9 mouse cellular contexts compared by ENCODE assay signal in the genomic region with DNA sequence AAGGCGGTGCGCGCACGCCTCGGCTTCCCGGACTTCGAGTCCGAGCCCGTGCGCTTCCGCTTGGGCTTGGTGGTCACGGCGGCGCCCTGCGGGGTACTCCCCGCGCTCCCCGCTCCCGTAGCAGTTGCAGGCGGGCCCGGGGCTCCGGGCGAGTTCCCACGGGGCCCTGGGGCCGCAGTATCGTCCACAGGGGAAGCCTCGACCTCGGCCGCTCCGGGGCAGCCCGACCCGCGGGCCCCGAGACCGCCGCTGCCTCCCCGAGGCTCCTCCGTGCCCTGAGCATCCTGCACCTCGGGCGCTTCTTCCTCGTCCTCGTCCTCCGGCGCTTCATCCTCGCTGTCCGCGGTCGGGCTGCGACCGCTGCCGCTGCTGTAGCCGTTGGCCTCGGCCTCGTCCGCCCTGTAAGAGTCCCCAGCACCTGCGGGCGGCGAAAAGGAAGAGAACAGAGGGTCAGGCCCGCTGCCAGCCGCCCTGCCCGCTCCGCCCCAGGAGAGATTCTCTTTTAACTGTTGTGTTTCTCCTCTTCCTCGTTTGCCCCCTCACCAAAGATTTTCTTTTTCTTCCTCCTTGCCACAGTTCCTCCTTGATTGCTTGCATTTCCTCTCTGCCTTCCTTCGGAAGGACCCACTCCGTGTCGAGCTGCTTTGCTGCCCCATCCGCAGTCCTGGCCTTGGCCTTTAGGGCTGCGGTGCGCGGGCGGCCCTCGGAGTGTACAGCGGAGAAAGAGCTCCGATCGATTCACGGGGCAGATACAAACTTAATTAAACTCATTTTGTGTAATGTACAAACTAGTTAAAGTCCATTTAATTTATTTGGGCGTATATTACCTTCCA. TPM values are rescaled to one million over a fixed set of nuclear protein-coding genes. Genes with fewer than 3 reads are reported as not detected.
DNase-seq lines count a peak whose midpoint lies in the region; ATAC-seq and TF ChIP-seq lines count a peak whose summit lies in the region.
"Had no signal": no experiment of that assay in that cellular context is flagged by ENCODE, and none has a peak within 500 bp of the region (broad histone marks: within the 10 kb centered on the region; RNA-seq: fewer than 3 reads in every experiment).

No protein-coding gene starts in this region.

- no peak for ATAC-seq in heart, embryonic 14.5 days (ENCODE audit: insufficient number of reproducible peaks, insufficient read depth, low FRiP score, low read depth)
- ATAC-seq in liver, embryonic 15.5 days (ENCODE audit: insufficient read depth) = no peak

- H3K9ac ChIP-seq in ES-E14 (ENCODE audit: insufficient read depth, low read depth, low read length, poor library complexity, severe bottlenecking) = no peak overlapping the region
- H3K9ac ChIP-seq in heart, embryonic 14.5 days (ENCODE audit: low read length) = no peak overlapping the region
- no peak overlapping the region for H3K9ac ChIP-seq in liver, embryonic 15.5 days

- under 1% methylated on average over 75 of the region's 77 CpGs for WGBS in heart, embryonic 14.5 days
- 1% methylated on average over 77 of the region's 77 CpGs for WGBS in liver, embryonic 15.5 days (ENCODE audit: insufficient replicate concordance)
- 2% methylated on average over 77 of the region's 77 CpGs for WGBS in kidney, adult 2 months

- no peaks in the 10 kb centered on the region for H3K36me3 ChIP-seq in ES-E14 (ENCODE audit: control insufficient read depth, insufficient read depth, low read length, poor library complexity, severe bottlenecking)
- H3K36me3 ChIP-seq in heart, embryonic 14.5 days (ENCODE audit: control insufficient read depth, insufficient read depth, low read length) = no peaks in the 10 kb centered on the region
- H3K36me3 ChIP-seq in liver, embryonic 15.5 days (replicated peaks) = no peaks in the 10 kb centered on the region
- no peaks in the 10 kb centered on the region for H3K36me3 ChIP-seq in kidney, adult 2 months (ENCODE audit: control insufficient read depth, insufficient read depth, low read length)

- TF ChIP-seq POLR2A in kidney, adult 2 months (IDR thresholded peaks at IDR 0.05; ENCODE audit: low read depth, low read length) = no peak

- peaks cover 0 to 7% of the 10 kb centered on the region in 2 experiments; a peak in 1 of 4 replicates for H3K4me1 ChIP-seq in ES-E14 (ENCODE audit: control insufficient read depth in 2 of 2, insufficient read depth in 2 of 2, low read length in 2 of 2, poor library complexity in 1 of 2)
- H3K4me1 ChIP-seq in heart, embryonic 14.5 days (ENCODE audit: control insufficient read depth in 2 of 2, insufficient read depth in 2 of 2, low read length in 2 of 2) = peaks cover 9 to 39% of the 10 kb centered on the region in 2 experiments
- H3K4me1 ChIP-seq in liver, embryonic 15.5 days (replicated peaks) = peaks cover 18% of the 10 kb centered on the region
- H3K4me1 ChIP-seq in kidney, adult 2 months (ENCODE audit: control insufficient read depth, insufficient read depth, low read length) = no peaks in the 10 kb centered on the region

- no peak overlapping the region for H3K27ac ChIP-seq in ES-E14 (ENCODE audit: insufficient read depth, low read depth, low read length, poor library complexity, severe bottlenecking)
- H3K27ac ChIP-seq in heart, embryonic 14.5 days (replicated peaks in 1 of 2; ENCODE audit: control insufficient read depth in 1 of 2, insufficient read depth in 1 of 2, low read depth in 2 of 2, low read length in 2 of 2) = no peak overlapping the region
- no peak overlapping the region for H3K27ac ChIP-seq in liver, embryonic 15.5 days (replicated peaks)
- no peak overlapping the region for H3K27ac ChIP-seq in kidney, adult 2 months (ENCODE audit: insufficient read depth, low read depth, low read length)

- peak overlapping the region; percentile 61 for H3K4me2 ChIP-seq in heart, embryonic 14.5 days (ENCODE audit: low read length)
- peak overlapping the region; percentile 23; the same call in 1 of the 2 replicates for H3K4me2 ChIP-seq in liver, embryonic 15.5 days

- peak; percentile 20 for DNase-seq in adrenal gland, postnatal 14 days
- no peak for DNase-seq in adrenal gland, postnatal 25 days
- DNase-seq in ES-E14 (ENCODE audit: low read depth, low spot score) = no peak
- no peak for DNase-seq in right cerebral cortex, postnatal 25 days
- no peak for DNase-seq in urinary bladder, postnatal 36 days (ENCODE audit: low spot score in 2 of 2)
- no peak for DNase-seq in kidney, adult 2 months

- in situ Hi-C loops in ES-E14 (cut with MboI; ENCODE audit: low sequenced_read_pairs in 2 of 2, unreplicated experiment in 2 of 2) = loop anchor here in 1 of 2 experiments (10.0 to 25.0 kb wide), 2 partner anchors 293 to 1956 kb away; a partner anchor contains a TSS

- peak overlapping the region; percentile 31 to 43; a peak in 3 of 4 replicates for H3K4me3 ChIP-seq in ES-E14 (ENCODE audit: insufficient read depth in 1 of 2, low read depth in 1 of 2, low read length in 2 of 2, poor library complexity in 1 of 2, severe bottlenecking in 1 of 2)
- peak overlapping the region; percentile 15 to 41; a peak in 3 of 4 replicates for H3K4me3 ChIP-seq in heart, embryonic 14.5 days (ENCODE audit: control insufficient read depth in 1 of 2, insufficient read depth in 1 of 2, low read depth in 1 of 2, low read length in 2 of 2)
- no peak overlapping the region for H3K4me3 ChIP-seq in liver, embryonic 15.5 days (replicated peaks)
- H3K4me3 ChIP-seq in kidney, adult 2 months (ENCODE audit: insufficient read depth, low read depth, low read length) = no peak overlapping the region

- peaks cover 84% of the 10 kb centered on the region for H3K27me3 ChIP-seq in heart, embryonic 14.5 days (ENCODE audit: control insufficient read depth, insufficient read depth, low read length)
- peaks cover 99% of the 10 kb centered on the region for H3K27me3 ChIP-seq in liver, embryonic 15.5 days
- H3K27me3 ChIP-seq in kidney, adult 2 months (replicated peaks; ENCODE audit: control insufficient read depth, insufficient read depth, low read length) = peaks cover 5% of the 10 kb centered on the region

- no peak for TF ChIP-seq CTCF in kidney, adult 2 months (conservative IDR thresholded peaks at IDR 0.05; ENCODE audit: insufficient read depth, insufficient read length, low read depth, low read length)

- H3K9me3 ChIP-seq in ES-E14 (ENCODE audit: control insufficient read depth, insufficient read depth, low read depth, low read length) = no peaks in the 10 kb centered on the region
- H3K9me3 ChIP-seq in heart, embryonic 14.5 days (ENCODE audit: control insufficient read depth, low read length) = no peaks in the 10 kb centered on the region
- no peaks in the 10 kb centered on the region for H3K9me3 ChIP-seq in liver, embryonic 15.5 days (replicated peaks)

TF ChIP-seq in ES-E14, 5 proteins besides CTCF, POLR2A, EP300 and RAD21:
- TF ChIP-seq ZNF384 (IDR thresholded peaks at IDR 0.05; ENCODE audit: low read depth, low read length) (no peak), CHD2 (IDR thresholded peaks at IDR 0.05; ENCODE audit: low read depth, low read length) (no peak), MAFK (IDR thresholded peaks at IDR 0.05; ENCODE audit: insufficient read depth, low read depth, low read length) (no peak), ZC3H11A (IDR thresholded peaks at IDR 0.05; ENCODE audit: borderline replicate concordance, low read depth, low read length) (no peak), HCFC1 (IDR thresholded peaks at IDR 0.05; ENCODE audit: borderline replicate concordance, insufficient read depth, low read length) (no peak)

RNA-seq across cellular contexts. Expression of a gene that starts 2.4 kb away (rescaled TPM):
- total RNA-seq in adrenal gland, postnatal 14 days (2021) = not detected in 2 replicates
- not detected in 2 replicates for total RNA-seq in adrenal gland, postnatal 25 days (2021)
- total RNA-seq in ES-E14 (2012; rRNA removed) = 0.21 and 0.22 TPM in 2 replicates
- not detected in 2 replicates for polyA plus RNA-seq in heart, embryonic 14.5 days (2014; fragmentation: Nextera tagmentation; extraction: Ambion mirVana)
- not detected in 2 replicates for polyA plus RNA-seq in liver, embryonic 15.5 days (2015; fragmentation: Nextera tagmentation; extraction: Ambion mirVana)
- polyA plus RNA-seq in kidney, adult 2 months (2012; rRNA removed) = not detected in 2 replicates
- total RNA-seq: left cerebral cortex, postnatal 10 days had no signal

RNA-seq across cellular contexts. Expression of a gene that starts 53.0 kb away (rescaled TPM):
- total RNA-seq in adrenal gland, postnatal 14 days (2021) = 8.0 and 9.4 TPM in 2 replicates
- total RNA-seq in adrenal gland, postnatal 25 days (2021) = 7.7 and 12.2 TPM in 2 replicates
- total RNA-seq in ES-E14 (2012; rRNA removed) = 4.7 TPM in 2 replicates
- 4.5 and 4.9 TPM in 2 replicates for polyA plus RNA-seq in heart, embryonic 14.5 days (2014; fragmentation: Nextera tagmentation; extraction: Ambion mirVana)
- 2.5 and 2.8 TPM in 2 replicates for polyA plus RNA-seq in liver, embryonic 15.5 days (2015; fragmentation: Nextera tagmentation; extraction: Ambion mirVana)
- polyA plus RNA-seq in kidney, adult 2 months (2012; rRNA removed) = 4.3 and 5.4 TPM in 2 replicates

Comparison
In these comparisons a context has a peak if more than half of its experiments do, and no peak if none do; other contexts are left out.
1. H3K4me3 ChIP-seq: peak in ES-E14 (2 of 2) and heart, embryonic 14.5 days (2 of 2); none in liver, embryonic 15.5 days (single experiment) and kidney, adult 2 months (single experiment).